Comparison of ENCODE assay signal across 30 mouse cellular contexts in genomic region chr19:56011292-56011691, GRCm38 (mm10).
"Had no signal": no experiment of that assay in that cellular context is flagged by ENCODE, and none has a peak within 500 bp of the region (broad histone marks: within the 10 kb centered on the region; RNA-seq: fewer than 3 reads in every experiment).

No protein-coding gene starts in this region.

- H3K4me3 ChIP-seq: left cerebral cortex, adult 2 months; limb, embryonic 12.5 days; limb, embryonic 13.5 days; limb, embryonic 15.5 days; liver, embryonic 12.5 days; liver, embryonic 13.5 days; liver, embryonic 15.5 days; lung, embryonic 15.5 days; megakaryocyte, embryonic 14.5 days; midbrain, embryonic 12.5 days; midbrain, embryonic 13.5 days; midbrain, embryonic 15.5 days; neural tube, embryonic 12.5 days; neural tube, embryonic 13.5 days had no signal

- H3K27ac ChIP-seq: left cerebral cortex, adult 2 months; limb, embryonic 12.5 days; limb, embryonic 13.5 days; limb, embryonic 15.5 days; liver, embryonic 12.5 days; liver, embryonic 13.5 days; liver, embryonic 14.5 days; liver, embryonic 15.5 days; lung, embryonic 15.5 days; macrophage; midbrain, embryonic 12.5 days; midbrain, embryonic 13.5 days; midbrain, embryonic 15.5 days; neural tube, embryonic 12.5 days; neural tube, embryonic 13.5 days had no signal

- DNase-seq: left cerebral cortex, postnatal 4 days; liver; liver, embryonic 13.5 days; liver, postnatal 0 days; lung, adult 18-20 months; lung, adult 2 months; lung, embryonic 14.5 days; lung, postnatal 10 days; lung, postnatal 14 days; lung, postnatal 36 days; lung, postnatal 4 days; midbrain, embryonic 14.5 days had no signal

- H3K9me3 ChIP-seq: limb, embryonic 12.5 days; limb, embryonic 13.5 days; limb, embryonic 15.5 days; liver, embryonic 12.5 days; liver, embryonic 13.5 days; liver, embryonic 15.5 days; lung, embryonic 15.5 days; midbrain, embryonic 12.5 days; midbrain, embryonic 15.5 days; neural tube, embryonic 13.5 days had no signal

- H3K36me3 ChIP-seq: limb, embryonic 12.5 days; limb, embryonic 13.5 days; limb, embryonic 15.5 days; liver, embryonic 12.5 days; liver, embryonic 13.5 days; liver, embryonic 15.5 days; lung, embryonic 15.5 days; midbrain, embryonic 12.5 days; midbrain, embryonic 13.5 days; midbrain, embryonic 15.5 days; neural tube, embryonic 12.5 days; neural tube, embryonic 13.5 days had no signal

- H3K27me3 ChIP-seq: limb, embryonic 15.5 days; lung, embryonic 15.5 days; megakaryocyte, embryonic 14.5 days; midbrain, embryonic 13.5 days; midbrain, embryonic 15.5 days; neural tube, embryonic 12.5 days; neural tube, embryonic 13.5 days had no signal

- H3K4me1 ChIP-seq: liver, embryonic 12.5 days; liver, embryonic 13.5 days; liver, embryonic 15.5 days; megakaryocyte, embryonic 14.5 days had no signal

- ATAC-seq: liver, embryonic 12.5 days; liver, postnatal 0 days; lung, postnatal 0 days; midbrain, embryonic 13.5 days; midbrain, embryonic 15.5 days; midbrain, embryonic 16.5 days had no signal

- H3K4me2 ChIP-seq: limb, embryonic 12.5 days; limb, embryonic 13.5 days; limb, embryonic 15.5 days; liver, embryonic 11.5 days; liver, embryonic 12.5 days; liver, embryonic 13.5 days; liver, embryonic 15.5 days; lung, embryonic 14.5 days; lung, embryonic 15.5 days; midbrain, embryonic 12.5 days; midbrain, embryonic 13.5 days; midbrain, embryonic 15.5 days; neural tube, embryonic 12.5 days; neural tube, embryonic 13.5 days had no signal

- H3K9ac ChIP-seq: limb, embryonic 12.5 days; limb, embryonic 13.5 days; limb, embryonic 15.5 days; liver, embryonic 12.5 days; liver, embryonic 13.5 days; liver, embryonic 14.5 days; liver, embryonic 15.5 days; liver, postnatal 0 days; lung, embryonic 14.5 days; lung, embryonic 15.5 days; midbrain, embryonic 12.5 days; midbrain, embryonic 13.5 days; midbrain, embryonic 15.5 days; neural tube, embryonic 12.5 days; neural tube, embryonic 13.5 days had no signal
